Mouse (Mus musculus): ENCODE results near the gene Myrip. TPM values are rescaled to one million over a fixed set of nuclear protein-coding genes. Genes with fewer than 3 reads are reported as not detected.
"Not testable (repeated sequence)": the region's sequence is repeated elsewhere in the genome, so short reads cannot be mapped to it uniquely, and the experiment has no call there.

Myrip gene
- polyA plus RNA-seq, 1 experiment from 2014 or later = 0.38 TPM

GRCm38 (mm10) chr9:120296938-120297337 is 4.4 kb upstream of the Myrip start:
- WGBS = 95% methylated on average over 1 of the region's 1 CpGs
- no peak for ATAC-seq (ENCODE audit: insufficient number of reproducible peaks, insufficient read depth, low FRiP score, low TSS enrichment, low read depth)
- H3K36me3 ChIP-seq = no peaks in the 10 kb centered on the region
- peaks cover 15% of the 10 kb centered on the region for H3K27me3 ChIP-seq
- H3K4me2 ChIP-seq = no peak overlapping the region
- no peak overlapping the region for H3K27ac ChIP-seq
- H3K4me1 ChIP-seq (replicated peaks) = no peaks in the 10 kb centered on the region
- no peaks in the 10 kb centered on the region; the same call in 1 of the 2 replicates for H3K9me3 ChIP-seq
- no peak overlapping the region for H3K9ac ChIP-seq (replicated peaks)
- H3K4me3 ChIP-seq (replicated peaks) = no peak overlapping the region

GRCm38 (mm10) chr9:120299429-120299828 is 1.9 kb upstream of the Myrip start:
- H3K36me3 ChIP-seq = no peaks in the 10 kb centered on the region
- peaks cover 15% of the 10 kb centered on the region for H3K4me1 ChIP-seq (replicated peaks)
- H3K27ac ChIP-seq = no peak overlapping the region
- WGBS = 71% methylated on average over 2 of the region's 2 CpGs
- peaks cover 6% of the 10 kb centered on the region; the same call in 1 of the 2 replicates for H3K9me3 ChIP-seq
- H3K4me2 ChIP-seq = no peak overlapping the region
- H3K4me3 ChIP-seq (replicated peaks) = no peak overlapping the region
- H3K27me3 ChIP-seq = peaks cover 40% of the 10 kb centered on the region
- ATAC-seq (ENCODE audit: insufficient number of reproducible peaks, insufficient read depth, low FRiP score, low TSS enrichment, low read depth) = no peak
- no peak overlapping the region for H3K9ac ChIP-seq (replicated peaks)

- H3K9ac ChIP-seq (replicated peaks) = no peak overlapping the region
- H3K4me3 ChIP-seq (replicated peaks) = peak overlapping the region; percentile 58
- ATAC-seq (ENCODE audit: insufficient number of reproducible peaks, insufficient read depth, low FRiP score, low TSS enrichment, low read depth) = no peak
- H3K4me2 ChIP-seq = peak overlapping the region; percentile 97
- H3K36me3 ChIP-seq = no peaks in the 10 kb centered on the region
- 11% methylated on average over 19 of the region's 19 CpGs for WGBS
- H3K4me1 ChIP-seq (replicated peaks) = peaks cover 16% of the 10 kb centered on the region
- peaks cover 76% of the 10 kb centered on the region for H3K27me3 ChIP-seq
- H3K27ac ChIP-seq = no peak overlapping the region
- peaks cover 6% of the 10 kb centered on the region; the same call in 1 of the 2 replicates for H3K9me3 ChIP-seq
Measured at GRCm38 (mm10) chr9:120302980-120303452, 1.7 kb downstream of the Myrip start.

- H3K9ac ChIP-seq (replicated peaks) = peak overlapping the region; percentile 50
- H3K4me1 ChIP-seq (replicated peaks) = peaks cover 16% of the 10 kb centered on the region
- WGBS = under 1% methylated on average over 91 of the region's 103 CpGs
- no peaks in the 10 kb centered on the region for H3K36me3 ChIP-seq
- H3K4me2 ChIP-seq = peak overlapping the region; percentile 97
- peaks cover 6% of the 10 kb centered on the region; the same call in 1 of the 2 replicates for H3K9me3 ChIP-seq
- peaks cover 81% of the 10 kb centered on the region for H3K27me3 ChIP-seq
- H3K4me3 ChIP-seq (replicated peaks) = peak overlapping the region; percentile 58
- peak; percentile 75 for ATAC-seq (ENCODE audit: insufficient number of reproducible peaks, insufficient read depth, low FRiP score, low TSS enrichment, low read depth)
- no peak overlapping the region for H3K27ac ChIP-seq
Measured at GRCm38 (mm10) chr9:120303453-120304299, 2.4 kb downstream of the Myrip start.

- ATAC-seq (ENCODE audit: insufficient number of reproducible peaks, insufficient read depth, low FRiP score, low TSS enrichment, low read depth) = no peak
- no peaks in the 10 kb centered on the region for H3K36me3 ChIP-seq
- peaks cover 16% of the 10 kb centered on the region for H3K4me1 ChIP-seq (replicated peaks)
- peak overlapping the region; percentile 50 for H3K9ac ChIP-seq (replicated peaks)
- H3K27me3 ChIP-seq = peaks cover 81% of the 10 kb centered on the region
- peaks cover 6% of the 10 kb centered on the region; the same call in 1 of the 2 replicates for H3K9me3 ChIP-seq
- no peak overlapping the region for H3K27ac ChIP-seq
- H3K4me2 ChIP-seq = peak overlapping the region; percentile 97
- H3K4me3 ChIP-seq (replicated peaks) = peak overlapping the region; percentile 58
- WGBS = 3% methylated on average over 54 of the region's 54 CpGs
Measured at GRCm38 (mm10) chr9:120304300-120305137, 3.2 kb downstream of the Myrip start.

- no peak for ATAC-seq (ENCODE audit: insufficient number of reproducible peaks, insufficient read depth, low FRiP score, low TSS enrichment, low read depth)
- no peak overlapping the region for H3K4me2 ChIP-seq
- 40% methylated on average over 3 of the region's 3 CpGs for WGBS
Measured at GRCm38 (mm10) chr9:120315171-120315570, 13.9 kb downstream of the Myrip start.

GRCm38 (mm10) chr9:120319099-120319498 is 17.8 kb downstream of the Myrip start:
- no peak overlapping the region for H3K4me3 ChIP-seq (replicated peaks)
- no peaks in the 10 kb centered on the region for H3K27me3 ChIP-seq
- no peak overlapping the region for H3K4me2 ChIP-seq
- 79% methylated on average over 9 of the region's 9 CpGs for WGBS
- H3K4me1 ChIP-seq (replicated peaks) = no peaks in the 10 kb centered on the region
- ATAC-seq (ENCODE audit: insufficient number of reproducible peaks, insufficient read depth, low FRiP score, low TSS enrichment, low read depth) = no peak
- H3K9me3 ChIP-seq = no peaks in the 10 kb centered on the region
- H3K36me3 ChIP-seq = no peaks in the 10 kb centered on the region
- no peak overlapping the region for H3K27ac ChIP-seq
- no peak overlapping the region for H3K9ac ChIP-seq (replicated peaks)

More at GRCm38 (mm10) chr9:120315171-120315570, 13.9 kb downstream of the Myrip start:
- Histone ChIP-seq H3K27me3 (no peaks in the 10 kb centered on the region), H3K36me3 (no peaks in the 10 kb centered on the region), H3K9ac (replicated peaks) (no peak overlapping the region), H3K9me3 (no peaks in the 10 kb centered on the region), H3K4me3 (replicated peaks) (no peak overlapping the region), H3K27ac (no peak overlapping the region), H3K4me1 (replicated peaks) (no peaks in the 10 kb centered on the region)

GRCm38 (mm10) chr9:120320573-120320972 is 19.3 kb downstream of the Myrip start:
- Histone ChIP-seq H3K36me3 (no peaks in the 10 kb centered on the region), H3K9ac (replicated peaks) (no peak overlapping the region), H3K4me1 (replicated peaks) (no peaks in the 10 kb centered on the region), H3K4me3 (replicated peaks) (no peak overlapping the region), H3K4me2 (no peak overlapping the region), H3K27ac (no peak overlapping the region), H3K9me3 (no peaks in the 10 kb centered on the region), H3K27me3 (no peaks in the 10 kb centered on the region)
- WGBS = 94% methylated on average over 2 of the region's 2 CpGs
- ATAC-seq (ENCODE audit: insufficient number of reproducible peaks, insufficient read depth, low FRiP score, low TSS enrichment, low read depth) = no peak

- H3K36me3 ChIP-seq = no peaks in the 10 kb centered on the region
- H3K4me2 ChIP-seq = no peak overlapping the region
- no peaks in the 10 kb centered on the region for H3K27me3 ChIP-seq
- H3K4me1 ChIP-seq (replicated peaks) = no peaks in the 10 kb centered on the region
- peaks cover 5% of the 10 kb centered on the region; the same call in 1 of the 2 replicates for H3K9me3 ChIP-seq
- no peak overlapping the region for H3K9ac ChIP-seq (replicated peaks)
- no peak overlapping the region for H3K4me3 ChIP-seq (replicated peaks)
- no peak for ATAC-seq (ENCODE audit: insufficient number of reproducible peaks, insufficient read depth, low FRiP score, low TSS enrichment, low read depth)
- no peak overlapping the region for H3K27ac ChIP-seq
- 79% methylated on average over 15 of the region's 15 CpGs for WGBS
Measured at GRCm38 (mm10) chr9:120322702-120323426, 21.6 kb downstream of the Myrip start.

- not testable (repeated sequence) for H3K9ac ChIP-seq (replicated peaks); H3K4me1 ChIP-seq (replicated peaks); H3K9me3 ChIP-seq; H3K4me2 ChIP-seq; H3K27ac ChIP-seq; H3K4me3 ChIP-seq (replicated peaks); ATAC-seq (ENCODE audit: insufficient number of reproducible peaks, insufficient read depth, low FRiP score, low TSS enrichment, low read depth); H3K27me3 ChIP-seq; H3K36me3 ChIP-seq
- WGBS = 93% methylated on average over 3 of the region's 3 CpGs
Measured at GRCm38 (mm10) chr9:120331048-120331447, 29.7 kb downstream of the Myrip start.
